Mouse (Mus musculus): ENCODE measurements around the gene Klhl22. TPM values are rescaled to one million over a fixed set of nuclear protein-coding genes. Genes with fewer than 3 reads are reported as not detected.

Klhl22 gene
- polyA plus RNA-seq, 1 experiment, result 72.7 TPM

- H3K4me3 ChIP-seq (ENCODE audit: control insufficient read depth, insufficient read depth, low read length), result peak within 1 kb of the TSS; percentile 8; the same call in 1 of the 2 replicates
- no peaks in the 10 kb centered on the region for H3K36me3 ChIP-seq (ENCODE audit: control insufficient read depth, insufficient read depth, low read length)
- WGBS, result 43% methylated on average over 7 of the region's 7 CpGs
- H3K27ac ChIP-seq (ENCODE audit: control insufficient read depth, insufficient read depth, low read length), result no peak within 1 kb of the TSS
- no peak for DNase-seq
- no peak for TF ChIP-seq POLR2A (IDR thresholded peaks at IDR 0.05; ENCODE audit: control insufficient read depth, extremely low read depth, insufficient read depth, low read length, poor library complexity)
- TF ChIP-seq CTCF (IDR thresholded peaks at IDR 0.05; ENCODE audit: borderline replicate concordance, control insufficient read depth, extremely low read depth, insufficient read depth, low read length, poor library complexity), result no peak
- H3K4me1 ChIP-seq (replicated peaks; ENCODE audit: control insufficient read depth, insufficient read depth, low read length), result 0 out of 2 replicates have a peak, but pooled peaks cover 5% of the 10 kb centered on the region
- peaks cover 17% of the 10 kb centered on the region for H3K27me3 ChIP-seq (ENCODE audit: control insufficient read depth, insufficient read depth, low read length)
Measured at GRCm38 (mm10) chr16:17832821-17833220, 73.4 kb downstream of the Klhl22 start, which contains the start of gene B830017H08Rik. Gene B830017H08Rik (plus strand): TSS chr16:17833121.

GRCm38 (mm10) chr16:17833321-17833680, 73.9 kb downstream of the Klhl22 start:
- TF ChIP-seq POLR2A (IDR thresholded peaks at IDR 0.05; ENCODE audit: control insufficient read depth, extremely low read depth, insufficient read depth, low read length, poor library complexity) (no peak), CTCF (IDR thresholded peaks at IDR 0.05; ENCODE audit: borderline replicate concordance, control insufficient read depth, extremely low read depth, insufficient read depth, low read length, poor library complexity) (no peak)
- H3K4me1 ChIP-seq (replicated peaks; ENCODE audit: control insufficient read depth, insufficient read depth, low read length), result 0 out of 2 replicates have a peak, but pooled peaks cover 5% of the 10 kb centered on the region
- H3K27ac ChIP-seq (ENCODE audit: control insufficient read depth, insufficient read depth, low read length), result no peak overlapping the region
- H3K4me3 ChIP-seq (ENCODE audit: control insufficient read depth, insufficient read depth, low read length), result no peak overlapping the region
- H3K36me3 ChIP-seq (ENCODE audit: control insufficient read depth, insufficient read depth, low read length), result no peaks in the 10 kb centered on the region
- peaks cover 17% of the 10 kb centered on the region for H3K27me3 ChIP-seq (ENCODE audit: control insufficient read depth, insufficient read depth, low read length)
- no peak for DNase-seq
- WGBS, result 2% methylated on average over 37 of the region's 37 CpGs

GRCm38 (mm10) chr16:17833681-17834399, 74.4 kb downstream of the Klhl22 start:
- Histone ChIP-seq H3K4me1 (replicated peaks; ENCODE audit: control insufficient read depth, insufficient read depth, low read length) (0 out of 2 replicates have a peak, but pooled peaks cover 5% of the 10 kb centered on the region), H3K36me3 (ENCODE audit: control insufficient read depth, insufficient read depth, low read length) (no peaks in the 10 kb centered on the region), H3K27me3 (ENCODE audit: control insufficient read depth, insufficient read depth, low read length) (peaks cover 17% of the 10 kb centered on the region), H3K27ac (ENCODE audit: control insufficient read depth, insufficient read depth, low read length) (no peak overlapping the region), H3K4me3 (ENCODE audit: control insufficient read depth, insufficient read depth, low read length) (peak overlapping the region; percentile 8; the same call in 1 of the 2 replicates)
- no peak for TF ChIP-seq CTCF (IDR thresholded peaks at IDR 0.05; ENCODE audit: borderline replicate concordance, control insufficient read depth, extremely low read depth, insufficient read depth, low read length, poor library complexity)
- TF ChIP-seq POLR2A (IDR thresholded peaks at IDR 0.05; ENCODE audit: control insufficient read depth, extremely low read depth, insufficient read depth, low read length, poor library complexity), result no peak
- WGBS, result 2% methylated on average over 101 of the region's 103 CpGs
- no peak for DNase-seq

DNA sequence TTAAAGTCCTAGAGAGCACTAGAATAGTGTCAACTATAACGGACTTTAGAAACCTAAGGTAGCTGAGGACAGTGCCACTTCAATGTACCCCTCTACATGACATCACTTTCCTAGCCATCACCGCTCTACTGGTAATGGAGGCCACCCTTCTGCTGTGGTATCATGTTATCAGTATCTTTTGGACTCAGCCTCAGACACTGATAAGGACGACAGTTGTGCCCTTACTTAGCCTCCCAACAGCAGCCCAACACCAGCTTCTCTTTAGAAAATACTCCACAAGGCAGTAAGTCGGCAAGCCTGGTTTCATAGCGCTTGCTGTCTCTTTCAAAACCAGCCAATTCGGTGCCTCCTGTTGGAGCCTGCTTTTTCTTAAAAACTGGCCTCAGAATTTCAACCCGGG, 75.1 kb downstream of the Klhl22 start:
- TF ChIP-seq POLR2A (IDR thresholded peaks at IDR 0.05; ENCODE audit: control insufficient read depth, extremely low read depth, insufficient read depth, low read length, poor library complexity), result no peak
- no peak for TF ChIP-seq CTCF (IDR thresholded peaks at IDR 0.05; ENCODE audit: borderline replicate concordance, control insufficient read depth, extremely low read depth, insufficient read depth, low read length, poor library complexity)
- 58% methylated on average over 7 of the region's 7 CpGs for WGBS
- Histone ChIP-seq H3K36me3 (ENCODE audit: control insufficient read depth, insufficient read depth, low read length) (no peaks in the 10 kb centered on the region), H3K4me3 (ENCODE audit: control insufficient read depth, insufficient read depth, low read length) (no peak overlapping the region), H3K27me3 (ENCODE audit: control insufficient read depth, insufficient read depth, low read length) (peaks cover 17% of the 10 kb centered on the region), H3K4me1 (replicated peaks; ENCODE audit: control insufficient read depth, insufficient read depth, low read length) (0 out of 2 replicates have a peak, but pooled peaks cover 5% of the 10 kb centered on the region), H3K27ac (ENCODE audit: control insufficient read depth, insufficient read depth, low read length) (no peak overlapping the region)
- no peak for DNase-seq

DNA sequence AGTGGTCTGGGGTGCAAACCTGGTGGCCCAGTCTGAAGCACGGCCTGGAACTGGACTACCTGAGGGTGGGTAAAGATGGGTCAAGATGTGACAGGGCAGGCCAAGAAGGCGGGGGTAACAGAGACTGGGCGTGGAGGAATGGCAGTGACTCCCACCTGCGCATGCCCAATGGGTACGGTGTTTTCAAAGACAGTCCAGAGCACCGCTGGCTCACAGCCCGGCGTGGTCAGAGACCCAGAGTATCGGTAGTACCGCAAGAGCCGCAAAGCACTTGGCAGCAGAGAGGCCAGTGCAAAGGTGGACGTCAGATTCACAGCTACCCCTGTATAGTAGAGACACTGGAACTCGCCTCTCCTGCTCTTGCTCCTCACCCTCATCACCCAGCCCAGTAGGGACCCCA, 76.1 kb downstream of the Klhl22 start:
- WGBS, result 50% methylated on average over 13 of the region's 13 CpGs
- no peak overlapping the region for H3K27ac ChIP-seq (ENCODE audit: control insufficient read depth, insufficient read depth, low read length)
- no peak for DNase-seq
- H3K4me1 ChIP-seq (replicated peaks; ENCODE audit: control insufficient read depth, insufficient read depth, low read length), result 0 out of 2 replicates have a peak, but pooled peaks cover 5% of the 10 kb centered on the region
- H3K36me3 ChIP-seq (ENCODE audit: control insufficient read depth, insufficient read depth, low read length), result no peaks in the 10 kb centered on the region
- no peak overlapping the region for H3K4me3 ChIP-seq (ENCODE audit: control insufficient read depth, insufficient read depth, low read length)
- TF ChIP-seq CTCF (IDR thresholded peaks at IDR 0.05; ENCODE audit: borderline replicate concordance, control insufficient read depth, extremely low read depth, insufficient read depth, low read length, poor library complexity) (no peak), POLR2A (IDR thresholded peaks at IDR 0.05; ENCODE audit: control insufficient read depth, extremely low read depth, insufficient read depth, low read length, poor library complexity) (no peak)
- H3K27me3 ChIP-seq (ENCODE audit: control insufficient read depth, insufficient read depth, low read length), result peaks cover 17% of the 10 kb centered on the region

- no peak for DNase-seq
- WGBS, result 80% methylated on average over 6 of the region's 6 CpGs
Measured at GRCm38 (mm10) chr16:17838051-17838450, 78.6 kb downstream of the Klhl22 start, which contains the start of gene Car15. Gene Car15 (minus strand): TSS chr16:17838364.

More at GRCm38 (mm10) chr16:17838051-17838450, 78.6 kb downstream of the Klhl22 start, which contains the start of gene Car15:
- H3K4me1 ChIP-seq (replicated peaks; ENCODE audit: control insufficient read depth, insufficient read depth, low read length), result 0 out of 2 replicates have a peak, but pooled peaks cover 5% of the 10 kb centered on the region
- H3K27ac ChIP-seq (ENCODE audit: control insufficient read depth, insufficient read depth, low read length), result no peak within 1 kb of the TSS
- TF ChIP-seq CTCF (IDR thresholded peaks at IDR 0.05; ENCODE audit: borderline replicate concordance, control insufficient read depth, extremely low read depth, insufficient read depth, low read length, poor library complexity), result no peak
- no peak for TF ChIP-seq POLR2A (IDR thresholded peaks at IDR 0.05; ENCODE audit: control insufficient read depth, extremely low read depth, insufficient read depth, low read length, poor library complexity)
- H3K27me3 ChIP-seq (ENCODE audit: control insufficient read depth, insufficient read depth, low read length), result peaks cover 11% of the 10 kb centered on the region
- peaks cover 20% of the 10 kb centered on the region for H3K36me3 ChIP-seq (ENCODE audit: control insufficient read depth, insufficient read depth, low read length)
- H3K4me3 ChIP-seq (ENCODE audit: control insufficient read depth, insufficient read depth, low read length), result no peak within 1 kb of the TSS

All from thymus, adult 2 months (tissue).